Mouse (Mus musculus): ENCODE data around the gene Ttc17.

Gene Ttc17

DNA sequence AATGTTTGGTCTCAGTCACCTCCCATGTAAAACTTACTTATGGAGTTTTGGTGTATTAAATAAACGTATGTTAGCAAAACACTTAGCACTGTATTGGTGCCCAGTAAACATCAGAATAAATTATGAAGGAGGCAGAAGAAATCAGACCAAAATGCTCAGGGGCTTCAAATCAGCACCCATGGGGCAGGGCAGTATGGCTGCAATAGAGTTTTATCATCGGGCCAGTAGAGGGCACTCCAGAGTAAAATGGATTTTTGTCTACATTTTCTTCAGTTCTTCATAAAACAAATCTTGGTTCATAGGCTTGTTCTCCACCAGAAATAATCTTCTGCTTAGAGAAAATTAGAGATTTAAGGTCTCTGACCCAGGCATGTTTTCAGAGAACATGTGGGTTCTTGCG, 152.4 kb downstream of the Ttc17 start:
- no peak for DNase-seq (ENCODE audit: low spot score in 2 of 2)

Data from urinary bladder, adult 18-20 months (tissue).